11 mouse cellular contexts compared by ENCODE assay signal in the genomic region with DNA sequence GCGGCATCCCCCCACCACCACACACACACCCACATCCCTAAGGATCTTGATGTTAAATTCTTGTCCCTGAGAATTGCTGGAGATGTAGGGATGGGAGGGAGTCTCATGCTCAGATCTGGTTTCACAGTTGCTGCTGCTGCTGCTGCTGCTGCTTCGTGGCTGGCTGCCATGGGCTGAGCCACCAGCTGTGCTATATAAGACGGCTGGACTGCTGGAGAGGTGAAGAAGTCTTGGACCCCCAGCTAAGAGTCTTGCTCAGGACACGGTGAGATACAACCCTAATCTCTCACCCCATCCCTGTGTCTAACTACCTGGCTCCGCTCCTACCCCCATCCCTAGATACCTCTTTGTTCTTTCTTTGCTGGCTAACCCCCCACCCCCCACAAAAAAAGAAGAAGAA. TPM values are rescaled to one million over a fixed set of nuclear protein-coding genes. Genes with fewer than 3 reads are reported as not detected.
DNase-seq lines count a peak whose midpoint lies in the region; ATAC-seq and TF ChIP-seq lines count a peak whose summit lies in the region.
"Had no signal": no experiment of that assay in that cellular context is flagged by ENCODE, and none has a peak within 500 bp of the region (broad histone marks: within the 10 kb centered on the region; RNA-seq: fewer than 3 reads in every experiment).

A gene (plus strand): TSS at position 222 of the 400 bp plus-strand sequence.

- no peaks in the 10 kb centered on the region for H3K9me3 ChIP-seq in limb, embryonic 12.5 days
- H3K9me3 ChIP-seq in limb, embryonic 10.5 days (replicated peaks): no peaks in the 10 kb centered on the region

- H3K9ac ChIP-seq in limb, embryonic 12.5 days (replicated peaks): no peak within 1 kb of the TSS

- no peak for ATAC-seq in limb, embryonic 12.5 days (ENCODE audit: insufficient number of reproducible peaks, insufficient read depth, low FRiP score, low TSS enrichment, low read depth)
- ATAC-seq: Patski had no signal

- H3K4me2 ChIP-seq in limb, embryonic 12.5 days: no peak within 1 kb of the TSS

- DNase-seq in heart, adult 18-20 months: peak; percentile 35 to 43
- DNase-seq in heart, adult 8-10 months (ENCODE audit: low spot score): no peak
- no peak for DNase-seq in limb, embryonic 10.5 days (ENCODE audit: low spot score)
- DNase-seq in brain, embryonic 14.5 days (ENCODE audit: low read depth): peak; percentile 52
- peak; percentile 53 for DNase-seq in heart, postnatal 4 days
- no peak for DNase-seq in thymus, postnatal 36 days
- no peak for DNase-seq in layer of hippocampus, adult 11-12 months (ENCODE audit: low spot score)
- DNase-seq: adrenal gland, adult 8-10 months; right cerebral cortex, adult 18-20 months had no signal

- H3K27me3 ChIP-seq in limb, embryonic 12.5 days: no peaks in the 10 kb centered on the region
- no peaks in the 10 kb centered on the region for H3K27me3 ChIP-seq in limb, embryonic 10.5 days (ENCODE audit: low read depth, poor library complexity, severe bottlenecking)

- TF ChIP-seq CTCF in brain, embryonic 14.5 days (IDR thresholded peaks at IDR 0.05; ENCODE audit: borderline replicate concordance, extremely low read depth, insufficient read depth, insufficient read length): no peak

- WGBS in limb, embryonic 12.5 days: 45% methylated on average over 5 of the region's 5 CpGs
- WGBS in limb, embryonic 10.5 days: 72% methylated on average over 5 of the region's 5 CpGs

- TF ChIP-seq POLR2A in brain, embryonic 14.5 days (IDR thresholded peaks at IDR 0.05; ENCODE audit: borderline replicate concordance, extremely low read depth, insufficient read depth, insufficient read length, poor library complexity, severe bottlenecking): no peak

- no peak within 1 kb of the TSS for H3K4me3 ChIP-seq in limb, embryonic 12.5 days (replicated peaks)
- no peak within 1 kb of the TSS for H3K4me3 ChIP-seq in limb, embryonic 10.5 days

- H3K4me1 ChIP-seq in limb, embryonic 12.5 days (replicated peaks): peaks cover 15% of the 10 kb centered on the region
- H3K4me1 ChIP-seq in limb, embryonic 10.5 days: peaks cover 25% of the 10 kb centered on the region

- H3K27ac ChIP-seq in limb, embryonic 12.5 days: peak within 1 kb of the TSS; percentile 45; the same call in 1 of the 2 replicates
- no peak within 1 kb of the TSS; the same call in 1 of the 2 replicates for H3K27ac ChIP-seq in limb, embryonic 10.5 days

- no peaks in the 10 kb centered on the region for H3K36me3 ChIP-seq in limb, embryonic 12.5 days
- H3K36me3 ChIP-seq in limb, embryonic 10.5 days: no peaks in the 10 kb centered on the region

RNA-seq across cellular contexts. Expression of the gene that starts here (rescaled TPM):
- total RNA-seq in heart, adult 18-20 months (2021): 1 to 10 TPM; 2.8 to 3.3 TPM
- total RNA-seq in heart, adult 8-10 months (2022): 1 to 10 TPM; 1.5 to 2.8 (median 2.4) TPM
- 0.54 and 0.63 TPM in 2 replicates for polyA plus RNA-seq in limb, embryonic 12.5 days (2016; fragmentation: Nextera tagmentation; extraction: Ambion mirVana)
- 0.05 and 0.06 TPM in 2 replicates for polyA plus RNA-seq in limb, embryonic 10.5 days (2016; fragmentation: Nextera tagmentation; extraction: Ambion mirVana)
- polyA plus RNA-seq in brain, embryonic 14.5 days (2012; rRNA removed): 0.18 and 0.31 TPM in 2 replicates
- 1 to 10 TPM; 1.4 to 1.5 TPM for total RNA-seq in heart, postnatal 4 days (2021)
- polyA plus RNA-seq: Patski had no signal

Comparison
In these comparisons a context has a peak if more than half of its experiments do, and no peak if none do; other contexts are left out.
1. DNase-seq: peak in heart, adult 18-20 months (2 of 2) and heart, postnatal 4 days (single experiment); none in heart, adult 8-10 months (single experiment), limb, embryonic 10.5 days (single experiment), thymus, postnatal 36 days (0 of 2) and layer of hippocampus, adult 11-12 months (single experiment).
2. Peak in DNase-seq in brain, embryonic 14.5 days; RNA of the gene not detected or under 1 TPM.